Comparison of ENCODE assay signal across 10 mouse cellular contexts in the genomic region with DNA sequence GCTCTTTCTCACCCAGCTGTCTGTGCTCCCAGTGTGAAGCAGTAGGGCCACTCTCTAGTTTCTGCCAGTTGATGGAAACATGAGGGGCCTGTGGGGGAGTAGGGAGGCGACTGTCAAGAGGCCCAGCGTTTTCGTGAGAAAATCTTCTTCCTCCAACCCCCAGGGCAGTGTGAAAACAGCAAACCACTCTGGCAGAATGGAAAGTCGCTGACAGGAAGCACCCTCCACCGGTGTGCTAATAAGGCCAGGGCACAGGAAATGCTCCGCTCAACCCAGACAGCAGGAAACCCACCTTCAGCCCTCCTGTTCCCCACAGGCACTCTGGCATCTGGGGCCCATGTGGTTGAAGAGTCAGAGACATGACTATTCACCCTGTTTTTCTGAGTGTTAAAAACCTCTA. TPM values are rescaled to one million over a fixed set of nuclear protein-coding genes. Genes with fewer than 3 reads are reported as not detected.
DNase-seq lines count a peak whose midpoint lies in the region; ATAC-seq lines count a peak whose summit lies in the region.
"Had no signal": no experiment of that assay in that cellular context is flagged by ENCODE, and none has a peak within 500 bp of the region (broad histone marks: within the 10 kb centered on the region; RNA-seq: fewer than 3 reads in every experiment).

A gene (minus strand): TSS at position 212 of the 400 bp plus-strand sequence.

- H3K36me3 ChIP-seq in kidney, embryonic 16.5 days (ENCODE audit: insufficient read depth, low read length), result no peaks in the 10 kb centered on the region
- no peaks in the 10 kb centered on the region for H3K36me3 ChIP-seq in embryonic facial prominence, embryonic 10.5 days (replicated peaks)
- no peaks in the 10 kb centered on the region for H3K36me3 ChIP-seq in midbrain, embryonic 10.5 days
- H3K36me3 ChIP-seq: neural tube, embryonic 12.5 days had no signal

- H3K27me3 ChIP-seq in kidney, embryonic 16.5 days (ENCODE audit: insufficient read depth, low read length), result no peaks in the 10 kb centered on the region
- no peaks in the 10 kb centered on the region for H3K27me3 ChIP-seq in embryonic facial prominence, embryonic 10.5 days (replicated peaks; ENCODE audit: low read depth, poor library complexity, severe bottlenecking)
- H3K27me3 ChIP-seq in midbrain, embryonic 10.5 days (ENCODE audit: low read depth, poor library complexity, severe bottlenecking), result no peaks in the 10 kb centered on the region
- H3K27me3 ChIP-seq: neural tube, embryonic 12.5 days had no signal

- no peak within 1 kb of the TSS for H3K4me2 ChIP-seq in kidney, embryonic 16.5 days (replicated peaks; ENCODE audit: low read depth, low read length)
- H3K4me2 ChIP-seq: neural tube, embryonic 12.5 days had no signal

- H3K9me3 ChIP-seq in kidney, embryonic 16.5 days (ENCODE audit: low read length), result no peaks in the 10 kb centered on the region
- no peaks in the 10 kb centered on the region for H3K9me3 ChIP-seq in embryonic facial prominence, embryonic 10.5 days
- H3K9me3 ChIP-seq in midbrain, embryonic 10.5 days (replicated peaks), result no peaks in the 10 kb centered on the region
- H3K9me3 ChIP-seq: neural tube, embryonic 12.5 days had no signal

- no peak within 1 kb of the TSS for H3K9ac ChIP-seq in kidney, embryonic 16.5 days (replicated peaks; ENCODE audit: low read length)
- H3K9ac ChIP-seq: neural tube, embryonic 12.5 days had no signal

- no peak for DNase-seq in kidney, adult 8-10 months
- DNase-seq in embryonic facial prominence, embryonic 10.5 days (ENCODE audit: low spot score), result no peak
- DNase-seq in naive thymus-derived CD4-positive, alpha-beta T cell, adult 2 months (ENCODE audit: low read depth), result peak; percentile 84
- DNase-seq in thymus, postnatal 10 days (ENCODE audit: low spot score in 2 of 2), result peak; percentile 70 to 72
- no peak for DNase-seq in cerebellum, postnatal 14 days
- no peak for DNase-seq in midbrain, embryonic 10.5 days (ENCODE audit: low spot score)
- no peak for DNase-seq in adrenal gland, adult 18-20 months (ENCODE audit: low spot score in 2 of 2)
- DNase-seq: cerebellum, adult 9-11 months had no signal

- peak within 1 kb of the TSS; percentile 23; the same call in 1 of the 2 replicates for H3K27ac ChIP-seq in kidney, embryonic 16.5 days (ENCODE audit: low read length)
- peak within 1 kb of the TSS; percentile 32 for H3K27ac ChIP-seq in embryonic facial prominence, embryonic 10.5 days (replicated peaks)
- no peak within 1 kb of the TSS for H3K27ac ChIP-seq in midbrain, embryonic 10.5 days (replicated peaks)
- H3K27ac ChIP-seq: neural tube, embryonic 12.5 days had no signal

- H3K4me1 ChIP-seq in kidney, embryonic 16.5 days (ENCODE audit: insufficient read depth, low read length), result peaks cover 26% of the 10 kb centered on the region
- H3K4me1 ChIP-seq in embryonic facial prominence, embryonic 10.5 days, result peaks cover 28% of the 10 kb centered on the region
- peaks cover 14% of the 10 kb centered on the region for H3K4me1 ChIP-seq in midbrain, embryonic 10.5 days

- WGBS in kidney, embryonic 16.5 days, result 12% methylated on average over 6 of the region's 6 CpGs
- WGBS in embryonic facial prominence, embryonic 10.5 days, result 23% methylated on average over 6 of the region's 6 CpGs
- 51% methylated on average over 6 of the region's 6 CpGs for WGBS in midbrain, embryonic 10.5 days

- H3K4me3 ChIP-seq in kidney, embryonic 16.5 days (ENCODE audit: low read length), result no peak within 1 kb of the TSS
- H3K4me3 ChIP-seq in embryonic facial prominence, embryonic 10.5 days, result no peak within 1 kb of the TSS
- H3K4me3 ChIP-seq in midbrain, embryonic 10.5 days, result no peak within 1 kb of the TSS
- H3K4me3 ChIP-seq: neural tube, embryonic 12.5 days had no signal

- ATAC-seq in kidney, embryonic 16.5 days (ENCODE audit: low FRiP score, low TSS enrichment), result no peak

RNA-seq across cellular contexts. Expression of the gene that starts here (rescaled TPM):
- polyA plus RNA-seq in kidney, embryonic 16.5 days (2015; fragmentation: Nextera tagmentation; extraction: Ambion mirVana), result 0.50 and 0.60 TPM in 2 replicates
- 0.16 and 0.39 TPM in 2 replicates for polyA plus RNA-seq in embryonic facial prominence, embryonic 10.5 days (2016; fragmentation: Nextera tagmentation; extraction: Ambion mirVana)
- polyA plus RNA-seq in midbrain, embryonic 10.5 days (2016; fragmentation: Nextera tagmentation; extraction: Ambion mirVana), result 0.23 and 0.31 TPM in 2 replicates
- under 1 TPM; 0.32 to 0.33 TPM for total RNA-seq in adrenal gland, adult 18-20 months (2021)
- polyA plus RNA-seq: neural tube, embryonic 12.5 days had no signal

Comparison
In these comparisons a context has a peak if more than half of its experiments do, and no peak if none do; other contexts are left out.
1. DNase-seq: peak in naive thymus-derived CD4-positive, alpha-beta T cell, adult 2 months (single experiment) and thymus, postnatal 10 days (2 of 2); none in kidney, adult 8-10 months (0 of 2), embryonic facial prominence, embryonic 10.5 days (single experiment), cerebellum, postnatal 14 days (0 of 2), midbrain, embryonic 10.5 days (single experiment) and adrenal gland, adult 18-20 months (0 of 2).